Mouse (Mus musculus) heart, postnatal 4 days (tissue): ENCODE measurements around the gene 2810408A11Rik. TPM values are rescaled to one million over a fixed set of nuclear protein-coding genes. Genes with fewer than 3 reads are reported as not detected.

ENCODE experiments used
- DNase-seq: peaks from one replicate; pipeline ENCODE4 v3.0.0; 2021
- total RNA-seq, 2 experiments: library from RNA; stranded (reverse); gene quantifications; 2 replicates each; pipeline ENCODE4 v1.2.3; 2021

Gene 2810408A11Rik
- total RNA-seq, 2 experiments from 2014 or later, result 5.2 to 6.2 TPM

DNA sequence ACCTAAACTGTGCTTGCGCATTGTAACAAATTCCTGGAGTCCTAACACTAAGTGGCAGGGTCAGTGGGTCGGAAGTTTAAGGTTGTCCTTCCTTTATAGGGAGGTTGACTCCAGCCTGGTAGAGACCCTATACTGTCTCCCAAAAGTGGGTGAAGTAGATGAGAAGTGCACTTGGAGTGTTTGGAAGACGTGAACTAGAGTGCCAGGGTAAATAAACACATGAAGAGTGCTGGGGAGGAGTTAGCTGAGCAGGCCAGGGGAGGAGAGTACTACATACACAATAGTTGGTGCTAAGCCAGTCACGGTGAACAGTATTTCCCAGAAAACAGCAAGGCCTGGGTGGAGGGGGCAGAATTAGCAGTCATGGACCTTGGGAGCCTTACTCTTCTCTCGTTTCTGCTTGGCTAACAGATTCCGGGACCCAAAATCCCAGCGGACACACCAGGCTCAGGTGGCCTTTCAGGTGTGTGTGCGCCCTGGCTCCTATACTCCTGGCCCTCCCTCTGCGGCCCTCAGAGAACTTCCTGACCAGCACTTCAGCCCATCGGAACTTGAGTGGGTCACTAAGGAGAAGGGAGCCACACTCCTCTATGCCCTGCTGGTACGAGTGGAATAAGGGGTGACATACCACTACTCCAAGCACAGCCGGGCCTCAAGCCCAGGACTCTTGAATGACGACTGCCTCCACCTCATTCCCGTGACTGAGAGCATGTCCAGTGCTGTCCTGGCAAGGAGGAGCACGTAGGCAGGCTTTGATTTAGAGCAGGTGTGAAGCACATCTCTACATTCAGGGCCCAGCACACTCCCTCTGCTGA, 12.1 kb upstream of the 2810408A11Rik start:
- DNase-seq, result no peak

GRCm38 (mm10) chr11:69911701-69912100, 10.9 kb upstream of the 2810408A11Rik start:
- DNase-seq, result no peak

DNA sequence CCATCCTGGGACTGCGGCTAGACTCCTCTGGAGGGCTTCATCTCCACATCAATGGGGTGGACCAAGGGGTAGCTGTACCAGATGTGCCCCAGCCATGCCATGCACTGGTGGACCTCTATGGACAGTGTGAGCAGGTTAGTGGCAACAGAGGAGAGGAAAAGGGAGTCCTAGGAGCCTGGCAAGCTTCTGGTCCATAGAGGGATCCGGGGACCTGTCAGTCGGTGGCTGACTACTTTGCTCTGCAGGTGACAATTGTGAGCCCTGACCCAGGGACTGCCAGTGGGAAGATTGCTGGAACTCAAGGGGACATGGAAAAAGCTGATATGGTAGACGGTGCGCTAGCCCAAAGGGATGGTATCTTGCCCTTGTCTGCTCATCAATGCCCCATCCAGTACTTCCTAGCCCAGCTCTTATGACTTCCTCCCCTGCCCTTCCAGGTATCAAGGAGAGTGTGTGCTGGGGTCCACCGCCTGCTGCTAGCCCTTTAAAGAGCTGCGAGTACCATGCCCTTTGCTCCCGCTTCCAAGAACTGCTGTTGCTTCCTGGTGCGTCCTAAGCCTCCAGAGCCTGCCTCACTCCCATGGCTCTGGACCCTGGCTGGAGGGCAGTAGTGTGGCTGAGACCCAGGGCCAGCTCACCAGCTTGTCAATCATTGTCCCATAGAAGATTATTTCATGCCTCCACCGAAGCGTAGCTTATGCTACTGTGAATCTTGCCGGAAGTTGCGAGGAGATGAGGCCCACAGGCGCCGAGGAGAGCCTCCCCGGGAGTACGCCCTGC, 10.2 kb upstream of the 2810408A11Rik start:
- DNase-seq, result no peak

- DNase-seq, result no peak
These were observed 9.4 kb upstream of the 2810408A11Rik start for GRCm38 (mm10) chr11:69910177-69910576.

DNA sequence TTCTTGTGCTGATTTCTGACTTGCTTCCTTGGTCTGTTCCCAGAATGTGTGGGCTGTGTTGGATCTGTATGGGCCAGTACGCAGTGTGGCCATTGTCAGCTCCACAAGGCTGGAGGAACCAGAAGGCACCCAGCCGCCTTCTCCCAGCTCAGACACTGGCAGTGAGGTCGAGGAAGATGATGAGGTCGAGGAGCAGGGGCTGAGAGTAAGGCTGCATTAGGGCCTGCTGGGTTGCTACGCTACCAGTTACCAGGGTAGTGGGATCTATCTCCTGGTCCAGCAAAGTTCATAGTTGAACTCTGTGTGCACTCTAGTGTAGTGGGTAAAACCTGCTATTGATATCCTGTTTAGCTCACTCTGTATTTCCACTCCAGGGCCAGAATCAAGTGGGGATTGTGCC, 8.4 kb upstream of the 2810408A11Rik start:
- DNase-seq, result no peak

DNA sequence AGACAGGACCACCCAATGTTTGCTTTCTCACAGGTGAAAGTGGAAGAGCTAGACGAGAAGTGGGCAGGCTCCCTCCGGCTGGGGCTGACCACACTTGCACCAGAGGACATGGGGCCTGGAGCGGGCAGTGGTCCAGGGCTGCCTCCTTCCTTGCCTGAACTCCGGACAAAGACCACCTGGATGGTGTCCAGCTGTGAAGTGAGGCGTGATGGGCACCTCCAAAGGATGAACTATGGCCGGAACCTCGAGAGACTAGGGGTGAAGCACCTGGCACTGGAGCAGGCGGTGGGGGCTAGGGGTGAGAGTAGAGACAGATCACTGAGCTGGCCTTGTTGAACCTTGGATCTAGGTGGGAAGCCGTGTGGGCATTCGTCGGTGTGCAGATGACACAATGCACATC, 7.9 kb upstream of the 2810408A11Rik start:
- no peak for DNase-seq

DNA sequence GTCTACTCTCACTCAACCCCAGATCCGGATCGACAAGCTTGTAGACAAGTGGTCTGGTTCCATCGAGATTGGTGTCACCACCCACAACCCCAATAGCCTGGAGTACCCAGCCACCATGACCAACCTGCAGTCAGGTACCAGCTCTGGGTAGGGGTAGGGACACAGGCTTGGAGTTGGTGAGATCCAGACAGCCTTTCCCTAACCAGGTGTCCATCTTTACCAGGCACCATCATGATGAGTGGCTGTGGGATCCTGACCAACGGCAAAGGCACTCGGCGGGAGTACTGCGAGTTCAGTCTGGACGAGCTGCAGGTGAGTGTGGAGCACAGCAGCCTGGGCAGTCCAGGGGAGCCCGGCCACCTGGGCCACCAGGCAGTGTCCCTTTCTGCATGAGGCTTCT, 3.5 kb upstream of the 2810408A11Rik start:
- no peak for DNase-seq

- no peak for DNase-seq
These were observed 2.2 kb upstream of the 2810408A11Rik start for GRCm38 (mm10) chr11:69902972-69903371.

- DNase-seq, result no peak
These were observed 1.2 kb upstream of the 2810408A11Rik start for GRCm38 (mm10) chr11:69901993-69902392.

DNA sequence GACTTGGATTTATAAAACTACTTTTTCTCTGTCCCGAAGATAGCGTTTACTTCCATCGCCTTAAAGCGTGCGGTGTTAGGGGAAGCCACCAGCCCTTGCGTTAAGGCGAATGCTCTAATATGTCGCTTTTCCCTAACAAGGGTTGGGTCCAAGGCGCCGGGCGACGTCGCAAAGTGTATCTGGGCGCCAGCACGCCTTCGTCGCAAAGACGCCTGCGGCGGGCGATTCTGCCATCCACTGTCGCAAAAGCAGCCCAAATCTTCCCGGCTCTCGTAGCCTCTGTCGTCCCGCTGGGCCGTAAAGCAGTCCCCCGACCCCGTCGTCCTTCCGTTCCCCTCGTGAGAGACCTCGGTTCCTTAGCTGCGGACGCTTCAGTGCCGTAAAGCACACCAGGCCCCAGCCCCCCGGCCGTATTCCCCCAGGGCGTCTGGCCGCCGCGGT, 639 bp upstream of the 2810408A11Rik start:
- DNase-seq, result peak; percentile 95

DNA sequence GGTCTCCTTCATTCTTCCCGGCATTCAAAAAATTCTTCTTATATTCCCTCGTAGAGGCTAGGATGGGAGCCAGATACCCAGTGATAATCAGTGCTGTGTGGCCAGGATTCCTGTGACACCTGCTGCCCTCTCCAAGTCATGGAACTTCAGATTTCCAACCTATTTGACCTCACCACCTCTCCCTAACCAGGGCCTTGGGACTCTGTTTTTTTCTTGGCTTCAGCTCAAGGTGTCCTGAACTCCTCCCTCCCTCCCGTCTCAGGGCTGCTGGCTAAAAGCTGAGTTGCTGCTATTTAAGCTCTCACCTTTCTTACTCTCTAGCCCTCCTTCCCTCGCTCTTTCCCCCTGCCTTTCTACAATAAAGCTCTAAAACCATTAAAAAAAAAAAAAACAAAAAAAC, 917 bp downstream of the 2810408A11Rik start:
- no peak for DNase-seq

GRCm38 (mm10) chr11:69895291-69895690, 5.5 kb downstream of the 2810408A11Rik start, which contains the start of gene Acap1:
Acap1 (minus strand) TSS chr11:69895539.
- no peak for DNase-seq

DNA sequence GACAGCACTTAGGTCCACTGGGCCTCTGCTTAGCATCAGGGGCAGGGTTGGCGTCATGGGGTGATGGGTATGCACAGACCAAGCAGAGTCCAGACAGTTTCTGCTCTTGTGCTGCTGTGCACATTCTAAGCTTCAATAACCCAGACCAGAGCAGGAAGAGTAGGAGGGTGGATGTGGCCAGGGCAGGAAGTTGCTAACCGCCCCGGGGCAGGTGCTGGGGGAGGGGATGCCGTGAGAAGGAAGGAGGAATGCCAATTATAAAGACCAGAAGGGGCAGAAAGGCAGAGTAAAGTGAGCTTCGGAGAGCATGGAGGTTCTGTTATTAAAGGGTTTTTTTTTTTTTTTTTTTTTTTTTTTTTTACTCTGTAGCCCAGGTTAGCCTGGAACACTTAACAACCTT, 6.1 kb downstream of the 2810408A11Rik start:
- DNase-seq, result no peak

DNA sequence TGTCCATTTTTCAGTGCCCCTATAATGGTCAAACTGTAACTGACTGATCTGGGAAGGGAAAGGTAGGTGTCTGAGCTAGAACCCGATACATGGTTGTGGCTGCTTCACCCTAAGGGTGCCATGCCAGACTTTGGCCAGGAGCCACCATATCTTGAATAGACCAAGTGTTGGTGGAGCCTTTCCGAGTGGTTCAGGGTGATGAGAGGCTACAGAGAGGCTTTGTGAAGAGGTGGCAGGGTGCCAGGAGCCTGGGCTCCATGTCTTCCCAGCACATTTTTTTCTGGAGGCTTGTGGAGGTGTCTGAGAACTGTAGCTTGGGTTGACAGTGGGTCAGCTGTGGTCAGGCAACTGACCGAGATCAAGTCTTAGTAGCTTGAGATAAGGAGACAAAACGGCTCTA, 9.3 kb downstream of the 2810408A11Rik start:
- peak; percentile 71 for DNase-seq

GRCm38 (mm10) chr11:69886907-69887635, 13.7 kb downstream of the 2810408A11Rik start:
- no peak for DNase-seq

GRCm38 (mm10) chr11:69884663-69885062, 16.1 kb downstream of the 2810408A11Rik start:
- DNase-seq, result no peak

GRCm38 (mm10) chr11:69884240-69884639, 16.5 kb downstream of the 2810408A11Rik start:
- DNase-seq, result no peak

DNA sequence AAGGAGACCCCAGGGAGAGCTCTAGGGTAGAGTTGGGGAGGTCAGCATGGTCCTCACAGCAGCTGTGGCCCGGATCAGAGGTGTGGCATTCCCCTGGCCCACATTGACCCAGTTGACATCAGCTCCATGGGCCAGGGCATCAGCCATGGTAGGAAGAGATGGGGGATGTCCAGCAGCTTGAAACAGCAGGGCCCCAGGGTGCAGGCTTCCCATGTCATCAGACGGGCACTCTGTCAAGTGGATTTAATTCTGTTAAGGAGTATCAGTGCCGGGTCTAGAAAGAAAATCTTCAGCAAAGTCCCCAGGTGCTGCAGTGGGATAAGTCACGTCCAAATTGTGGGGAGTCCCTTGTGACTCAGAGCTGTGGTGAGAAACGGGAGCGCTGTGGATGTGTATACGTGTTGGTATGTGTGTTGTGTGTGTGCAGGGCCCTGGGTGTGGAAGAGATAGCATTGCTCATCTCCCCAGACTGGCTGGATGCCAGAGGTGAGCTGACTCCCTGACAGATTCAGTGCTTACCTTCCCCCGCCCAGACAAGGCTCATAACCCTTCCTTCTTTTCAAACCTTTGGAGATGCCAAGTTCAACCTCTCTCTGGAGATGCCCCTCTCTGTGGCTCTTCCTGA, 17.1 kb downstream of the 2810408A11Rik start:
- peak; percentile 37 for DNase-seq

- DNase-seq, result peak; percentile 41
These were observed 17.7 kb downstream of the 2810408A11Rik start for GRCm38 (mm10) chr11:69883066-69883465.

GRCm38 (mm10) chr11:69881787-69882670, 18.8 kb downstream of the 2810408A11Rik start:
- no peak for DNase-seq
